In the genomic region with DNA sequence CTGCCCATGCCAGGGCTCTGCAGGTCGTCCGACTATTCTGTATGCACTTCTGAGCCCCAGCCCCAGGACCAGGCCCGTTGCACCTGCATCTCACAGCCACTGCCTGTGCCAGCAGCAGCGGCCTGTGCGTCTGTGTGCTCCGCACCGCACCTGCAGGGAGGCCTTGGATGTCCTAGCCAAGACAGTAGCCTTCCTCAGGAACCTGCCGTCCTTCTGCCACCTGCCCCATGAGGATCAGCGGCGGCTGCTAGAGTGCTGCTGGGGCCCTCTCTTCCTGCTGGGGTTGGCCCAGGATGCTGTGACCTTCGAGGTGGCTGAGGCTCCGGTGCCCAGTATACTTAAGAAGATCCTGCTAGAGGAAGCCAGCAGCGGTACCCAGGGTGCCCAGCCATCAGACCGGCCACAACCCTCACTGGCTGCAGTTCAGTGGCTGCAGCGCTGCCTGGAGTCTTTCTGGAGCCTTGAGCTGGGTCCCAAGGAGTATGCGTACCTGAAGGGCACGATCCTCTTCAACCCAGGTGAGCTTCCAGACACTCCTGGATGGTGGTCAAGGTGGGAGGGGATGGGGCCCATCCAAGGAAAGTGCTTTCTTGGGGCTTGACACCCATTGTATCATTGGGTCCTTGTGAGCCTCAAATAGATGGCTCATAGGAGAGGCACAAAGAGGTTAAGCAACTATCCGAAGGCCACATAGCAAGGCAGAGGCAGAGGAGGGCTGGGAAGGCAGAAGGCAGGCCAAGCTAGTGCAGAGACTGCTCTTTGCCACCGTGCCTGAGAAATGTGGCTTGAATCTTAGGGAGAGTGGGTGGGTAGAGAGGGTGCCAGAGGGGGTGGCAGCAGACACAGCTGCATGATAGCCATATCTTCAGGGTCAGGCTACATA, we compare ENCODE assay signal across 11 mouse cellular contexts. TPM values are rescaled to one million over a fixed set of nuclear protein-coding genes. Genes with fewer than 3 reads are reported as not detected.
DNase-seq lines count a peak whose midpoint lies in the region; ATAC-seq lines count a peak whose summit lies in the region.
"Had no signal": no experiment of that assay in that cellular context is flagged by ENCODE, and none has a peak within 500 bp of the region (broad histone marks: within the 10 kb centered on the region; RNA-seq: fewer than 3 reads in every experiment).

No protein-coding gene starts in this region.

- peak overlapping the region; percentile 39; the same call in 1 of the 2 replicates for H3K27ac ChIP-seq in stomach, embryonic 14.5 days (ENCODE audit: low read length)
- H3K27ac ChIP-seq: midbrain, embryonic 12.5 days had no signal

- intact Hi-C loops in heart, postnatal 10 days (cut with DNase I) = no loop called here

- peaks cover 7% of the 10 kb centered on the region for H3K9me3 ChIP-seq in megakaryocyte, embryonic 14.5 days
- H3K9me3 ChIP-seq in stomach, embryonic 14.5 days (ENCODE audit: control insufficient read depth, low read depth, low read length) = no peaks in the 10 kb centered on the region
- H3K9me3 ChIP-seq: midbrain, embryonic 12.5 days had no signal

- peak; percentile 62 to 83 for DNase-seq in adrenal gland, adult (ENCODE audit: inconsistent age in 2 of 2, low spot score in 1 of 2)
- DNase-seq in adrenal gland, postnatal 25 days = no peak
- peak; percentile 8 to 57 for DNase-seq in heart, postnatal 10 days
- no peak for DNase-seq in thymus, postnatal 0 days (ENCODE audit: low spot score)
- DNase-seq in left cerebral cortex, adult 18-20 months (ENCODE audit: low spot score in 2 of 2) = no peak

- no peak overlapping the region for H3K9ac ChIP-seq in stomach, embryonic 14.5 days (replicated peaks; ENCODE audit: low read depth, low read length)
- H3K9ac ChIP-seq: midbrain, embryonic 12.5 days had no signal

- H3K27me3 ChIP-seq in megakaryocyte, embryonic 14.5 days (replicated peaks) = peaks cover 30% of the 10 kb centered on the region
- no peaks in the 10 kb centered on the region for H3K27me3 ChIP-seq in stomach, embryonic 14.5 days (ENCODE audit: control insufficient read depth, insufficient read depth, low read length)

- WGBS in stomach, embryonic 14.5 days = 66% methylated on average over 19 of the region's 19 CpGs

- no peak for ATAC-seq in megakaryocyte, adult 5-6 weeks (ENCODE audit: poor library complexity, severe bottlenecking)
- ATAC-seq in stomach, embryonic 14.5 days (ENCODE audit: insufficient number of reproducible peaks, insufficient read depth, low FRiP score, low read depth) = no peak

- peaks cover 26% of the 10 kb centered on the region for H3K4me1 ChIP-seq in megakaryocyte, embryonic 14.5 days
- no peaks in the 10 kb centered on the region for H3K4me1 ChIP-seq in stomach, embryonic 14.5 days (ENCODE audit: control insufficient read depth, insufficient read depth, low read length)
- H3K4me1 ChIP-seq: midbrain, embryonic 12.5 days had no signal

- H3K36me3 ChIP-seq in megakaryocyte, embryonic 14.5 days (replicated peaks; ENCODE audit: low read length) = no peaks in the 10 kb centered on the region
- H3K36me3 ChIP-seq in stomach, embryonic 14.5 days (ENCODE audit: control insufficient read depth, insufficient read depth, low read length) = no peaks in the 10 kb centered on the region
- H3K36me3 ChIP-seq: midbrain, embryonic 12.5 days had no signal

- H3K4me2 ChIP-seq in stomach, embryonic 14.5 days (replicated peaks; ENCODE audit: low read depth, low read length) = peak overlapping the region; percentile 26
- H3K4me2 ChIP-seq: midbrain, embryonic 12.5 days had no signal

- peak overlapping the region; percentile 64 for H3K4me3 ChIP-seq in megakaryocyte, embryonic 14.5 days (replicated peaks)
- peak overlapping the region; percentile 11; the same call in 1 of the 2 replicates for H3K4me3 ChIP-seq in stomach, embryonic 14.5 days (ENCODE audit: low read depth, low read length)
- H3K4me3 ChIP-seq: midbrain, embryonic 12.5 days had no signal

RNA-seq across cellular contexts. Expression of a gene that starts 0.5 kb away (rescaled TPM):
- 55.6 and 58.0 TPM in 2 replicates for total RNA-seq in adrenal gland, postnatal 25 days (2021)
- polyA plus RNA-seq in megakaryocyte, embryonic 14.5 days (2012; ENCODE audit: insufficient read depth, low replicate concordance) = not detected in 2 replicates
- 0.23 and 1.5 TPM in 2 replicates for total RNA-seq in megakaryocyte, adult 5-6 weeks (2015)
- total RNA-seq in megakaryocyte, adult 5-6 weeks (2017) = 0.20 TPM in 1 of 2 replicates, not detected in the other
- total RNA-seq in heart, postnatal 10 days (2021) = 10 to 100 TPM; 13.9 to 20.4 TPM
- polyA plus RNA-seq in stomach, embryonic 14.5 days (2014; fragmentation: Nextera tagmentation; extraction: Ambion mirVana) = 3.3 and 4.1 TPM in 2 replicates
- 0.33 and 0.37 TPM in 2 replicates for polyA plus RNA-seq in thymus, postnatal 0 days (2015; fragmentation: Nextera tagmentation; extraction: Ambion mirVana)
- not detected for total RNA-seq in left cerebral cortex, adult 18-20 months (2021)
- polyA plus RNA-seq: embryonic facial prominence, embryonic 14.5 days; hindbrain, embryonic 11.5 days; midbrain, embryonic 12.5 days had no signal

RNA-seq across cellular contexts. Expression of a gene that starts 7.9 kb away (rescaled TPM):
- 171 and 211 TPM in 2 replicates for total RNA-seq in adrenal gland, postnatal 25 days (2021)
- polyA plus RNA-seq in megakaryocyte, embryonic 14.5 days (2012; ENCODE audit: insufficient read depth, low replicate concordance) = 27.7 and 283 TPM in 2 replicates
- total RNA-seq in megakaryocyte, adult 5-6 weeks (2015) = 76.9 and 82.3 TPM in 2 replicates
- total RNA-seq in megakaryocyte, adult 5-6 weeks (2017) = 114 and 120 TPM in 2 replicates
- total RNA-seq in heart, postnatal 10 days (2021) = 10 to 100 TPM; 71.0 to 74.5 TPM
- 192 and 206 TPM in 2 replicates for polyA plus RNA-seq in stomach, embryonic 14.5 days (2014; fragmentation: Nextera tagmentation; extraction: Ambion mirVana)
- polyA plus RNA-seq in thymus, postnatal 0 days (2015; fragmentation: Nextera tagmentation; extraction: Ambion mirVana) = 257 and 261 TPM in 2 replicates
- 100 to 1,000 TPM; 148 to 156 TPM for total RNA-seq in left cerebral cortex, adult 18-20 months (2021)

RNA-seq across cellular contexts. Expression of a gene that starts 20.9 kb away (rescaled TPM):
- total RNA-seq in adrenal gland, postnatal 25 days (2021) = 5.9 and 8.3 TPM in 2 replicates
- 5.4 and 30.6 TPM in 2 replicates for polyA plus RNA-seq in megakaryocyte, embryonic 14.5 days (2012; ENCODE audit: insufficient read depth, low replicate concordance)
- 2.7 and 3.7 TPM in 2 replicates for total RNA-seq in megakaryocyte, adult 5-6 weeks (2015)
- 32.6 and 40.2 TPM in 2 replicates for total RNA-seq in megakaryocyte, adult 5-6 weeks (2017)
- total RNA-seq in heart, postnatal 10 days (2021) = 1 to 10 TPM; 5.1 to 8.3 TPM
- 5.5 TPM in 2 replicates for polyA plus RNA-seq in stomach, embryonic 14.5 days (2014; fragmentation: Nextera tagmentation; extraction: Ambion mirVana)
- polyA plus RNA-seq in thymus, postnatal 0 days (2015; fragmentation: Nextera tagmentation; extraction: Ambion mirVana) = 8.3 and 8.9 TPM in 2 replicates
- 1 to 10 TPM; 8.3 to 10.0 TPM for total RNA-seq in left cerebral cortex, adult 18-20 months (2021)

RNA-seq across cellular contexts. Expression of a gene that starts 30.5 kb away (rescaled TPM):
- 15.8 and 16.1 TPM in 2 replicates for total RNA-seq in adrenal gland, postnatal 25 days (2021)
- 45.3 and 49.8 TPM in 2 replicates for polyA plus RNA-seq in megakaryocyte, embryonic 14.5 days (2012; ENCODE audit: insufficient read depth, low replicate concordance)
- 14.0 and 15.1 TPM in 2 replicates for total RNA-seq in megakaryocyte, adult 5-6 weeks (2015)
- 12.8 and 15.5 TPM in 2 replicates for total RNA-seq in megakaryocyte, adult 5-6 weeks (2017)
- 1 to 10 TPM; 9.0 to 9.8 TPM for total RNA-seq in heart, postnatal 10 days (2021)
- 17.7 and 18.9 TPM in 2 replicates for polyA plus RNA-seq in stomach, embryonic 14.5 days (2014; fragmentation: Nextera tagmentation; extraction: Ambion mirVana)
- 23.4 and 25.9 TPM in 2 replicates for polyA plus RNA-seq in thymus, postnatal 0 days (2015; fragmentation: Nextera tagmentation; extraction: Ambion mirVana)
- 10 to 100 TPM in 1 of 2 experiments, 1 to 10 TPM in 1; 9.9 to 11.6 TPM for total RNA-seq in left cerebral cortex, adult 18-20 months (2021)

RNA-seq across cellular contexts. Expression of a gene that starts 34.9 kb away (rescaled TPM):
- total RNA-seq in adrenal gland, postnatal 25 days (2021) = 2.8 and 5.1 TPM in 2 replicates
- polyA plus RNA-seq in megakaryocyte, embryonic 14.5 days (2012; ENCODE audit: insufficient read depth, low replicate concordance) = 0.83 and 4.7 TPM in 2 replicates
- not detected in 2 replicates for total RNA-seq in megakaryocyte, adult 5-6 weeks (2015)
- total RNA-seq in megakaryocyte, adult 5-6 weeks (2017) = not detected in 2 replicates
- total RNA-seq in heart, postnatal 10 days (2021) = not detected
- 30.1 and 31.6 TPM in 2 replicates for polyA plus RNA-seq in stomach, embryonic 14.5 days (2014; fragmentation: Nextera tagmentation; extraction: Ambion mirVana)
- polyA plus RNA-seq in thymus, postnatal 0 days (2015; fragmentation: Nextera tagmentation; extraction: Ambion mirVana) = 9.7 and 11.2 TPM in 2 replicates
- total RNA-seq in left cerebral cortex, adult 18-20 months (2021) = under 1 TPM; 0.42 to 0.54 TPM

Comparison
In these comparisons a context has a peak if more than half of its experiments do, and no peak if none do; other contexts are left out.
1. DNase-seq: peak in adrenal gland, adult (2 of 2) and heart, postnatal 10 days (2 of 2); none in adrenal gland, postnatal 25 days (single experiment), thymus, postnatal 0 days (single experiment) and left cerebral cortex, adult 18-20 months (0 of 2).
2. RNA of a gene that starts 0.5 kb away (total RNA-seq): 55.6 to 58.0 TPM in adrenal gland, postnatal 25 days and 13.9 to 20.4 TPM in heart, postnatal 10 days; 0.20 to 1.5 TPM in megakaryocyte, adult 5-6 weeks and not detected in left cerebral cortex, adult 18-20 months; every median in the first group is over 4 times any median in the second.